Mouse (Mus musculus): ENCODE data around the gene Nr1i3. TPM values are rescaled to one million over a fixed set of nuclear protein-coding genes. Genes with fewer than 3 reads are reported as not detected.

The Nr1i3 gene
- polyA plus RNA-seq, 1 experiment = not detected

DNA sequence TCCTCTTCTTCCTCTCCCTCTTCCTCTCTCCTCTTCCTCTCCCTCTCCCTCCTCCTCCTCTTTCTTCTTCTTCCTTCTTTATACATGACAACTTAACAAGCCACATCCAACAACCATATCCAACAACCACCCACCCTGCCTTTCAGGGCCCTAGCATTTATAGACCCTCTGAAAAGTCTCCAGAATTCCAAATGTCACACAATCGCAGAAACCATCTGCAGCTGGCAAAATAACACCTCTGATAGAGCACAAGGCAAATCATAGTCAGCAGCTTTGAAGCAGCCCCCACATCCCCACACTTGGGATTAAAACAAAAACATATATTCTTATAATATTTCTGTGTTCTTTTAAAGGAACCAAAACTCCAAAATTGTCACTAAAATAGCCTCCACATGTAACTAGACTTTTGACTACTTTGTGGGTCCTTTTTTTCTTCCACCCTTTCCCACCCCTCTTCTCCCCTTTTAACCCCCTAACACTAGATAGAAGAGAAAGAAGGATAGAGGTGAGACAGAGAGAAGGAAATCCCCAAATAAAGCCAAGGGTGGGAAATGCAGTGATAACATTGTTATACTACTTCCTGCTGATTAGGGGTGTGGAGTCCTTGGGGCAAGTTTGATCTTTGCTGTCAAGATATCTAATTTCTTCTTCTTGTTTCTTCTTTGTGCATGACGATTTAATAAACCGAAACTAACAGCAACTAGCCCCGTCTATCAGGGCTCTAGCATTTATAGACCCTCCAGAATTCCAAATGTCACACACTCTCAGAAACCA, 52.4 kb downstream of the Nr1i3 start:
- no peak overlapping the region for H3K9ac ChIP-seq (ENCODE audit: low read depth, poor library complexity, severe bottlenecking)
- TF ChIP-seq EP300 (IDR thresholded peaks at IDR 0.05; ENCODE audit: insufficient read depth, low read depth, low read length) (no peak), POLR2A (IDR thresholded peaks at IDR 0.05; ENCODE audit: insufficient read depth, low read length) (no peak), CTCF (IDR thresholded peaks at IDR 0.05; ENCODE audit: low read depth, low read length) (no peak)
- no peaks in the 10 kb centered on the region for H3K27me3 ChIP-seq (ENCODE audit: control insufficient read depth, insufficient read depth, low read length, poor library complexity, severe bottlenecking)
- no peaks in the 10 kb centered on the region for H3K36me3 ChIP-seq (ENCODE audit: control insufficient read depth, insufficient read depth, low read length, poor library complexity, severe bottlenecking)
- H3K4me1 ChIP-seq (ENCODE audit: control insufficient read depth, insufficient read depth, low read length) = peaks cover under 1% of the 10 kb centered on the region
- H3K4me3 ChIP-seq (ENCODE audit: low read depth, low read length) = no peak overlapping the region
- H3K27ac ChIP-seq (ENCODE audit: insufficient read depth, low read length) = no peak overlapping the region
- no peaks in the 10 kb centered on the region for H3K9me3 ChIP-seq (replicated peaks; ENCODE audit: control insufficient read depth, insufficient read depth, low read length, poor library complexity, severe bottlenecking)

DNA sequence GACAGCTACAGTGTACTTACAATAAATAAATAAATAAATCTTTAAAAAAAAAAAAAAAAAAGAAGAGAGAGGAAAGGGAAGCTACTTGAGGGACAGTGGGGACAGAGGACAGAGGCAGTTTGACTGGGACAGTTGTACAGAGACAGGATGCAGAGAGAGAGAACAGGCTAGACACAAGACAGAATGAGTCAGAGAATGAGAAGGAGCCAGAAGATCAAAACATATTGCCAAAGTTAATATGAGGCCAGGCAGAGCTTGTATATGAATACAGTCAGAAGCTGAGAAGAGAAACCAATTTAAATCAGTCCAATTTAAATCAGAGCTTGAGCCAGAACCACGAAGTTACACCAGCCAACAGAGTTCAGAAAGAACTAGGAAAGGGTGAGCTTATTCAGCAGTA, 54.6 kb downstream of the Nr1i3 start:
- Histone ChIP-seq H3K9ac (ENCODE audit: low read depth, poor library complexity, severe bottlenecking) (no peak overlapping the region), H3K27ac (ENCODE audit: insufficient read depth, low read length) (0 out of 2 replicates have a peak overlapping the region, but pooled peaks have one; percentile 26), H3K36me3 (ENCODE audit: control insufficient read depth, insufficient read depth, low read length, poor library complexity, severe bottlenecking) (peaks cover 5% of the 10 kb centered on the region; the same call in 1 of the 2 replicates), H3K4me3 (ENCODE audit: low read depth, low read length) (no peak overlapping the region), H3K27me3 (ENCODE audit: control insufficient read depth, insufficient read depth, low read length, poor library complexity, severe bottlenecking) (no peaks in the 10 kb centered on the region), H3K9me3 (replicated peaks; ENCODE audit: control insufficient read depth, insufficient read depth, low read length, poor library complexity, severe bottlenecking) (no peaks in the 10 kb centered on the region), H3K4me1 (ENCODE audit: control insufficient read depth, insufficient read depth, low read length) (peaks cover 1% of the 10 kb centered on the region)
- TF ChIP-seq EP300 (IDR thresholded peaks at IDR 0.05; ENCODE audit: insufficient read depth, low read depth, low read length) (no peak), CTCF (IDR thresholded peaks at IDR 0.05; ENCODE audit: low read depth, low read length) (no peak), POLR2A (IDR thresholded peaks at IDR 0.05; ENCODE audit: insufficient read depth, low read length) (no peak)

DNA sequence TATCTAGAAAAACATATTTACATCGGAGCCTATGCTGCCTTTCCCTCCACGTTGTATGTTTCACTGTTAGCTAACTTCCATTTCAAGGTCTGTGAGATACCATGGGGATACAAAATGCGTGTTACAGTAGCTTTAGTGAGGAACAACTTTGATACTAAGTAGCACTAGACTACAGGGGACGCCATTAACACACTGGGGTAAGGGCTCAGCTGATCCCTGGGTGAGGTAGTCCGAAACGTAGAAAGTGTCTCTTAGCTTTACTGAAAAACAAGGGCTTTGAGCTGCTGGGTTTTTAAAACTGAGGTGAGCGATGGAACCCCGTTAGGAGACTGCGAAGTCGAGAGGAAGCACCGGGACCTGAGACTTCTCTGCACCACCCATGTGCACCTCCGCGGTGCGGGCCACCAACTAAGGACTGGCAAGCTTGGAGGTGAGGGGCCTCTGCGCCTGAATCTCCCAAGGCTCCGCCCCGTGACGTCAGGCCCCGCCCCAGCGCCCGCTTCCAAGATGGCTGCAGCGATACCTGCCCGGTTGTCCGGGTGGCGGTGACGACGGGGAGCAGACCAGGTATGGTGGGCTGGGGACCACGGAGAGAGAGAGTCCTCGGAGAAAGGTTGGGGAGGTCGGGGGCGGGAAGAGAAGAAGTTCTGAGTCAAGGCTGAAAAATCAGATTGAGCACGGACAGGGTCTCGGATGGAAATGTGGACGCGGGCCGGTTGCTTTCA, 56.2 kb downstream of the Nr1i3 start, which contains the start of gene B4galt3:
Gene B4galt3, plus strand, starts transcription at position 481 of the 725 bp plus-strand sequence.
- peaks cover 1% of the 10 kb centered on the region for H3K4me1 ChIP-seq (ENCODE audit: control insufficient read depth, insufficient read depth, low read length)
- H3K4me3 ChIP-seq (ENCODE audit: low read depth, low read length) = peak within 1 kb of the TSS; percentile 85
- H3K27ac ChIP-seq (ENCODE audit: insufficient read depth, low read length) = peak within 1 kb of the TSS; percentile 55
- H3K9ac ChIP-seq (ENCODE audit: low read depth, poor library complexity, severe bottlenecking) = peak within 1 kb of the TSS; percentile 54
- H3K36me3 ChIP-seq (ENCODE audit: control insufficient read depth, insufficient read depth, low read length, poor library complexity, severe bottlenecking) = peaks cover 14% of the 10 kb centered on the region
- TF ChIP-seq EP300 (IDR thresholded peaks at IDR 0.05; ENCODE audit: insufficient read depth, low read depth, low read length) (peak; percentile 53; the same call in 1 of the 2 replicates), CTCF (IDR thresholded peaks at IDR 0.05; ENCODE audit: low read depth, low read length) (no peak), POLR2A (IDR thresholded peaks at IDR 0.05; ENCODE audit: insufficient read depth, low read length) (peak; percentile 97)
- H3K27me3 ChIP-seq (ENCODE audit: control insufficient read depth, insufficient read depth, low read length, poor library complexity, severe bottlenecking) = no peaks in the 10 kb centered on the region
- no peaks in the 10 kb centered on the region for H3K9me3 ChIP-seq (replicated peaks; ENCODE audit: control insufficient read depth, insufficient read depth, low read length, poor library complexity, severe bottlenecking)

Other genes with a start within 250 kb of the Nr1i3 start
- gene Fcgr2b, start 237.4 kb upstream of the Nr1i3 start, polyA plus RNA-seq (2011; ENCODE audit: insufficient read depth, insufficient read length, low read depth, missing spikeins) = not detected in 2 replicates
- not detected in 2 replicates for gene Fcgr4, start 195.1 kb upstream of the Nr1i3 start, polyA plus RNA-seq (2011; ENCODE audit: insufficient read depth, insufficient read length, low read depth, missing spikeins)
- 0.78 and 0.87 TPM in 2 replicates for gene Fcgr3, start 149.0 kb upstream of the Nr1i3 start, polyA plus RNA-seq (2011; ENCODE audit: insufficient read depth, insufficient read length, low read depth, missing spikeins)
- gene Cfap126, start 100.1 kb upstream of the Nr1i3 start, polyA plus RNA-seq (2011; ENCODE audit: insufficient read depth, insufficient read length, low read depth, missing spikeins) = 6.4 and 7.5 TPM in 2 replicates
- gene Sdhc, start 63.4 kb upstream of the Nr1i3 start, polyA plus RNA-seq (2011; ENCODE audit: insufficient read depth, insufficient read length, low read depth, missing spikeins) = 273 and 285 TPM in 2 replicates
- 1.1 and 1.3 TPM in 2 replicates for gene Mpz, start 63.3 kb upstream of the Nr1i3 start, polyA plus RNA-seq (2011; ENCODE audit: insufficient read depth, insufficient read length, low read depth, missing spikeins)
- 0.37 and 0.70 TPM in 2 replicates for gene Pcp4l1, start 17.7 kb upstream of the Nr1i3 start, polyA plus RNA-seq (2011; ENCODE audit: insufficient read depth, insufficient read length, low read depth, missing spikeins)
- 18.3 and 25.1 TPM in 2 replicates for gene Tomm40l, start 8.5 kb downstream of the Nr1i3 start, polyA plus RNA-seq (2011; ENCODE audit: insufficient read depth, insufficient read length, low read depth, missing spikeins)
- 18.0 and 19.1 TPM in 2 replicates for gene Apoa2, start 11.1 kb downstream of the Nr1i3 start, polyA plus RNA-seq (2011; ENCODE audit: insufficient read depth, insufficient read length, low read depth, missing spikeins)
- 0.91 TPM in 1 of 2 replicates, not detected in the other for gene Fcer1g, start 20.4 kb downstream of the Nr1i3 start, polyA plus RNA-seq (2011; ENCODE audit: insufficient read depth, insufficient read length, low read depth, missing spikeins)
- 3.5 and 4.3 TPM in 2 replicates for gene Adamts4, start 36.5 kb downstream of the Nr1i3 start, polyA plus RNA-seq (2011; ENCODE audit: insufficient read depth, insufficient read length, low read depth, missing spikeins)
- 158 and 163 TPM in 2 replicates for gene Ndufs2, start 37.4 kb downstream of the Nr1i3 start, polyA plus RNA-seq (2011; ENCODE audit: insufficient read depth, insufficient read length, low read depth, missing spikeins)
- 59.7 and 64.8 TPM in 2 replicates for gene B4galt3, start 56.4 kb downstream of the Nr1i3 start, polyA plus RNA-seq (2011; ENCODE audit: insufficient read depth, insufficient read length, low read depth, missing spikeins)
- gene Ppox, start 67.2 kb downstream of the Nr1i3 start, polyA plus RNA-seq (2011; ENCODE audit: insufficient read depth, insufficient read length, low read depth, missing spikeins) = 23.8 and 25.2 TPM in 2 replicates
- gene Usp21, start 74.0 kb downstream of the Nr1i3 start, polyA plus RNA-seq (2011; ENCODE audit: insufficient read depth, insufficient read length, low read depth, missing spikeins) = 48.4 and 51.2 TPM in 2 replicates
- 59.8 and 66.0 TPM in 2 replicates for gene Ufc1, start 81.1 kb downstream of the Nr1i3 start, polyA plus RNA-seq (2011; ENCODE audit: insufficient read depth, insufficient read length, low read depth, missing spikeins)
- gene Dedd, start 115.2 kb downstream of the Nr1i3 start, polyA plus RNA-seq (2011; ENCODE audit: insufficient read depth, insufficient read length, low read depth, missing spikeins) = 45.2 and 49.8 TPM in 2 replicates
- 42.9 and 52.0 TPM in 2 replicates for gene Nit1, start 131.7 kb downstream of the Nr1i3 start, polyA plus RNA-seq (2011; ENCODE audit: insufficient read depth, insufficient read length, low read depth, missing spikeins)
- gene Pfdn2, start 131.7 kb downstream of the Nr1i3 start, polyA plus RNA-seq (2011; ENCODE audit: insufficient read depth, insufficient read length, low read depth, missing spikeins) = 177 and 182 TPM in 2 replicates
- 0.52 and 0.73 TPM in 2 replicates for gene Klhdc9, start 146.8 kb downstream of the Nr1i3 start, polyA plus RNA-seq (2011; ENCODE audit: insufficient read depth, insufficient read length, low read depth, missing spikeins)
- gene Nectin4, start 156.1 kb downstream of the Nr1i3 start, polyA plus RNA-seq (2011; ENCODE audit: insufficient read depth, insufficient read length, low read depth, missing spikeins) = 4.3 and 4.6 TPM in 2 replicates
- 0.78 and 1.1 TPM in 2 replicates for gene Arhgap30, start 175.0 kb downstream of the Nr1i3 start, polyA plus RNA-seq (2011; ENCODE audit: insufficient read depth, insufficient read length, low read depth, missing spikeins)
- gene Usf1, start 197.3 kb downstream of the Nr1i3 start, polyA plus RNA-seq (2011; ENCODE audit: insufficient read depth, insufficient read length, low read depth, missing spikeins) = 57.7 and 79.4 TPM in 2 replicates
- 9.9 TPM in 2 replicates for gene Tstd1, start 204.9 kb downstream of the Nr1i3 start, polyA plus RNA-seq (2011; ENCODE audit: insufficient read depth, insufficient read length, low read depth, missing spikeins)
- 123 and 146 TPM in 2 replicates for gene F11r, start 223.6 kb downstream of the Nr1i3 start, polyA plus RNA-seq (2011; ENCODE audit: insufficient read depth, insufficient read length, low read depth, missing spikeins)